Mouse (Mus musculus) heart, embryonic 14.5 days (tissue): ENCODE data around the gene Ttll3. TPM values are rescaled to one million over a fixed set of nuclear protein-coding genes. Genes with fewer than 3 reads are reported as not detected.
A peak's percentile ranks its signal among the peaks of the same experiment; 100 is the strongest.

ENCODE experiments used
- ATAC-seq: fragments of 200-750 bp; cut with Nextera tagmentation; 2 replicates; pipeline ENCODE4 v1.8.0; 2017; ENCODE audit warnings: low read depth, moderate TSS enrichment; ENCODE audit not compliant: insufficient number of reproducible peaks, insufficient read depth, low FRiP score
- H3K27ac ChIP-seq, 2 experiments: fragments of 200-500 bp in 1 of 2; fragments of 300-500 bp in 1 of 2; sonication (generic) in 1 of 2; replicated peaks in 1 of 2; 2 replicates each; pipeline ENCODE4 v1.5.1; 2012 to 2014; ENCODE audit warnings: low read depth in 2 of 2, low read length in 2 of 2, control low read depth in 1 of 2, mild to moderate bottlenecking in 1 of 2, mixed read lengths in 1 of 2; ENCODE audit not compliant: control insufficient read depth in 1 of 2, insufficient read depth in 1 of 2
- H3K27me3 ChIP-seq: fragments of 300-500 bp; sonication (generic); 2 replicates; pipeline ENCODE4 v1.6.1; 2014; ENCODE audit warnings: mild to moderate bottlenecking, low read length, control low read depth; ENCODE audit not compliant: control insufficient read depth, insufficient read depth
- H3K36me3 ChIP-seq: fragments of 300-500 bp; sonication (generic); 2 replicates; pipeline ENCODE4 v1.6.1; 2014; ENCODE audit warnings: mild to moderate bottlenecking, control low read depth, low read length, mixed read lengths; ENCODE audit not compliant: control insufficient read depth, insufficient read depth
- H3K4me1 ChIP-seq, 2 experiments: fragments of 200-500 bp in 1 of 2; fragments of 300-500 bp in 1 of 2; sonication (generic) in 1 of 2; 2 replicates each; pipeline ENCODE4 v1.6.1; 2012 to 2014; ENCODE audit warnings: low read length in 2 of 2, control low read depth in 1 of 2, mixed read lengths in 1 of 2; ENCODE audit not compliant: control insufficient read depth in 2 of 2, insufficient read depth in 2 of 2
- H3K4me2 ChIP-seq: fragments of 300-500 bp; sonication (generic); 2 replicates; pipeline ENCODE4 v1.6.1; 2014; ENCODE audit warnings: mild to moderate bottlenecking, low read length
- H3K4me3 ChIP-seq, 2 experiments: fragments of 200-500 bp in 1 of 2; fragments of 300-500 bp in 1 of 2; sonication (generic) in 1 of 2; 2 replicates each; pipeline ENCODE4 v1.5.1; 2012 to 2014; ENCODE audit warnings: low read length in 2 of 2, mild to moderate bottlenecking in 2 of 2, control low read depth in 1 of 2, low read depth in 1 of 2, moderate library complexity in 1 of 2; ENCODE audit not compliant: control insufficient read depth in 1 of 2, insufficient read depth in 1 of 2
- H3K9ac ChIP-seq: fragments of 300-500 bp; sonication (generic); 2 replicates; pipeline ENCODE4 v1.6.1; 2014; ENCODE audit warnings: mild to moderate bottlenecking, low read length
- H3K9me3 ChIP-seq: fragments of 300-500 bp; sonication (generic); 2 replicates; pipeline ENCODE4 v1.6.1; 2016; ENCODE audit warnings: low read length, control low read depth; ENCODE audit not compliant: control insufficient read depth
- WGBS: fragments of 180-500 bp; shearing (Covaris S2); extraction: QIAGEN DNeasy Blood & Tissue Kit; methylation state at CpG from one replicate; pipeline ENCODE4 v1.1.7; 2014; 5-methylcytosine and 5-hydroxymethylcytosine counted together
- polyA plus RNA-seq: library from polyadenylated mRNA; unstranded; fragments of >200 nt; fragmentation: Nextera tagmentation; extraction: Ambion mirVana; gene quantifications from 2 replicates; pipeline ENCODE4 v1.2.1, GENCODE M21; 2014

Ttll3 gene
- polyA plus RNA-seq, 1 experiment from 2014 or later: 1.4 TPM

- Histone ChIP-seq H3K9ac (no peak overlapping the region), H3K4me2 (no peak overlapping the region), H3K9me3 (no peaks in the 10 kb centered on the region), H3K27me3 (no peaks in the 10 kb centered on the region), H3K4me1 (no peaks in the 10 kb centered on the region), H3K36me3 (peaks cover 65% of the 10 kb centered on the region), H3K27ac (no peak overlapping the region), H3K4me3 (no peak overlapping the region)
- ATAC-seq: no peak
- 93% methylated on average over 1 of the region's 1 CpGs for WGBS
Observed at GRCm38 (mm10) chr6:113367574-113367973, 21.5 kb upstream of the Ttll3 start.

GRCm38 (mm10) chr6:113368124-113368523 is 20.9 kb upstream of the Ttll3 start:
- Histone ChIP-seq H3K4me2 (no peak overlapping the region), H3K4me1 (no peaks in the 10 kb centered on the region), H3K4me3 (no peak overlapping the region), H3K27me3 (no peaks in the 10 kb centered on the region), H3K27ac (no peak overlapping the region), H3K36me3 (peaks cover 69% of the 10 kb centered on the region), H3K9me3 (no peaks in the 10 kb centered on the region), H3K9ac (no peak overlapping the region)
- 93% methylated on average over 7 of the region's 7 CpGs for WGBS
- ATAC-seq: no peak

GRCm38 (mm10) chr6:113368577-113368976 is 20.5 kb upstream of the Ttll3 start:
- WGBS: 78% methylated on average over 5 of the region's 5 CpGs
- peaks cover 74% of the 10 kb centered on the region for H3K36me3 ChIP-seq

DNA sequence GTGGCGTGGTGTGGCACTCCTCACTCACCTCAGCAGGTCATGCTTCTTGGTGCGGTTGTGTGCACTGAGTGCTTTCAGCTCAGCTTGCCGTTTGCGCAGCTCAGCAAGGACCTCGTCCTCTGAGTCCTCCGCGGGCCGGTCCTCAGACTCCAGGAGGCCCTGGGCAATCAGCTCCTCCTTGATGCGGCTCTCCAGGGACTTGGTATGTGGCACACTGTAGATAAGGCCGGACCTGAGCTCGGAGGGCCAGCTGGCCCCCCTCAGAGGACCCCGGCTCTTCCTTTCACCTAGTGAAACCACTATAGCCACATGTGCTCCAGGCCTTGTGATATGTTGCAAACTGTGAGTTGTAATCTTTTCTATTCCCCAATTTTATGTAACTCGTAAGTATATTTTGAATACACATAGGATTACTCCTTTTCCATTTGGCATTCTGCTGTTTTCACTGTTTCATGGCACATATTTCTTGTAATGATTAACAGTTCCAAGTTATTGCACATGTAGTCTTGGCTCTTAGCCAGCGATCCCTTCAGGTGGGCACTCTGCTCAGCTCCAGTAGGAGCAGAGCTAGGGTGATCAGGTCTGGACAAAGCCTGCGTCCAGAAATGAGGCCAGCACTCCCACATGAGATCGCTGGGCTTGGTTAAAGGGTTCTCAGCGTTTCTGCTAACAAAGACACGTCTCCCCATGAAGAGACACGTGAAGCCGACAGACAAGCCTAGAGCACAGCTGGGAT is 18.7 kb upstream of the Ttll3 start:
- ATAC-seq: no peak
- no peaks in the 10 kb centered on the region for H3K4me1 ChIP-seq
- H3K27ac ChIP-seq: no peak overlapping the region
- 87% methylated on average over 20 of the region's 20 CpGs for WGBS
- H3K4me3 ChIP-seq: no peak overlapping the region
- no peaks in the 10 kb centered on the region for H3K27me3 ChIP-seq
- H3K4me2 ChIP-seq: no peak overlapping the region
- no peak overlapping the region for H3K9ac ChIP-seq
- H3K9me3 ChIP-seq: no peaks in the 10 kb centered on the region
- H3K36me3 ChIP-seq: peaks cover 91% of the 10 kb centered on the region

More at GRCm38 (mm10) chr6:113368577-113368976, 20.5 kb upstream of the Ttll3 start:
- Histone ChIP-seq H3K9me3 (no peaks in the 10 kb centered on the region), H3K27ac (no peak overlapping the region), H3K4me2 (no peak overlapping the region), H3K4me1 (no peaks in the 10 kb centered on the region), H3K27me3 (no peaks in the 10 kb centered on the region), H3K9ac (no peak overlapping the region), H3K4me3 (no peak overlapping the region)
- no peak for ATAC-seq

DNA sequence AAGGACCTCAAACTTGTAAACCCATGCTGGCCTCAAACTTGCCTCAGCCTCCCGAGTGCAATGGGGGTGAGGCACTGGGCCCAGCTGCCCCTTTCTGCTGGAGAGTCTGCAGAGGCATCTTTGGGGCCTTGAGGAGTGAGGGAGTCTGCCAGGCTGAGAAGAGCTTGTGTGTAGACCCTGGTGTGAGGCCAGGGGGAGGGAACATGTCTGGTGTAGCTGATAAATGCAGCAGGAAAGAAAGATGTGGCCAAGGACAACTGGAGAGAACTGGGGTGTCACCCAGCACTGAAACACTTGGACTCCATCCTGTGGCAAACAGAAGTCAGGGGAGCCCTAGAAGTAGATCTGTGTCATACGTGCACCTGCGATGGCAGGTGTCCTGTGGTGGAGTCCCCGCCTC is 15.6 kb upstream of the Ttll3 start:
- no peak overlapping the region for H3K27ac ChIP-seq
- 97% methylated on average over 4 of the region's 4 CpGs for WGBS

DNA sequence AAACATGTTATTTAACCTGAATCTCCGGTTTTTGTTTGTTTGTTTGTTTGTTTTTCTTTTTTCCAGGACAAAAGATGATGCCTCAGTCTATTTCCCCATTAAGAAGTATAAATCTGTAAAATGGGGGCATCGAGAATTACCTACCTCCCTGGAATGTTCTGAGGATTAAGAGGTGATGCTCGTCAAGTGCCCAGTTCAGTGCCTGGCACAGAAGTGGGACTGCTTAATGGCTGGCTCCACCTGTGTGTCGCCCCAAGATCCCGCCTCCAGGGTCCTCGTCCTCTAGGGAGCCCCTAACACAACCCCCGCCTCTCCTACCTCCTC is 11.9 kb upstream of the Ttll3 start:
- H3K4me2 ChIP-seq: peak overlapping the region; percentile 79
- no peak for ATAC-seq
- peaks cover 57% of the 10 kb centered on the region for H3K36me3 ChIP-seq
- no peaks in the 10 kb centered on the region for H3K27me3 ChIP-seq
- peak overlapping the region; percentile 95 to 96 for H3K27ac ChIP-seq
- H3K4me1 ChIP-seq: peaks cover 2 to 18% of the 10 kb centered on the region in 2 experiments; a peak in 2 of 4 replicates
- peak overlapping the region; percentile 81 to 85 for H3K4me3 ChIP-seq
- H3K9me3 ChIP-seq: no peaks in the 10 kb centered on the region
- H3K9ac ChIP-seq: peak overlapping the region; percentile 88
- 8% methylated on average over 7 of the region's 7 CpGs for WGBS

More for the DNA sequence above, 15.6 kb upstream of the Ttll3 start:
- Histone ChIP-seq H3K9ac (no peak overlapping the region), H3K4me1 (peaks cover 0 to 6% of the 10 kb centered on the region in 2 experiments; a peak in 1 of 4 replicates), H3K27me3 (no peaks in the 10 kb centered on the region), H3K36me3 (peaks cover 74% of the 10 kb centered on the region), H3K4me3 (no peak overlapping the region), H3K4me2 (no peak overlapping the region), H3K9me3 (no peaks in the 10 kb centered on the region)
- ATAC-seq: no peak

- H3K9me3 ChIP-seq: no peaks in the 10 kb centered on the region
- peak within 1 kb of the TSS; percentile 81 to 85 for H3K4me3 ChIP-seq
- peaks cover 57% of the 10 kb centered on the region for H3K36me3 ChIP-seq
- no peaks in the 10 kb centered on the region for H3K27me3 ChIP-seq
- peaks cover 2 to 18% of the 10 kb centered on the region in 2 experiments; a peak in 2 of 4 replicates for H3K4me1 ChIP-seq
- WGBS: 1% methylated on average over 61 of the region's 61 CpGs
- peak within 1 kb of the TSS; percentile 88 for H3K9ac ChIP-seq
- peak; percentile 94 for ATAC-seq
- H3K4me2 ChIP-seq: peak within 1 kb of the TSS; percentile 79
- peak within 1 kb of the TSS; percentile 95 to 96 for H3K27ac ChIP-seq
Observed at GRCm38 (mm10) chr6:113377496-113378385, 11.3 kb upstream of the Ttll3 start, which contains the start of the genes Tada3 and Arpc4. TSS of gene Tada3 (minus strand) at chr6:113377883. TSS of gene Arpc4 (plus strand) at chr6:113378115.
